ENCODE assay signal across 18 mouse cellular contexts in the genomic region with DNA sequence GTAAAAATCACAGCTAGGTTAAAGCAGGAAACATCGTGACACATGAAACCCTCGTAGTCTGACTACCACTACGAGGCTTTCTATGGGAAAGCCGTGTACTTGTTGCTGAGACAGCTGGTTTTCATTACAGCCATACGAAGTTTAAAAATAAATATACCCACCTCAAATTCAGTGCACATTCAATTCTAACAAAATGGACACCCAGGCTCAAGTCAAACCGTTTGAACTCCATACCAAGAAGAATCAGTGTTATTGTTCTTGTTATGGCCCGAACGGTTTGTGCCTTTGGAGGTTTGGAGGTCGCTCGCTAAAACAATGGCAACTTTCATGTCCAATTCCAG.
A peak's percentile ranks its signal among the peaks of the same experiment; 100 is the strongest.
DNase-seq lines count a peak whose midpoint lies in the region; ATAC-seq and TF ChIP-seq lines count a peak whose summit lies in the region.
"Had no signal": no experiment of that assay in that cellular context is flagged by ENCODE, and none has a peak within 500 bp of the region (broad histone marks: within the 10 kb centered on the region; RNA-seq: fewer than 3 reads in every experiment).

No protein-coding gene starts in this region.

- no peak for TF ChIP-seq CTCF in lung, embryonic 14.5 days (IDR thresholded peaks at IDR 0.05; ENCODE audit: low read depth)

- H3K36me3 ChIP-seq in lung, embryonic 14.5 days (ENCODE audit: insufficient read depth): no peaks in the 10 kb centered on the region
- no peaks in the 10 kb centered on the region for H3K36me3 ChIP-seq in embryonic facial prominence, embryonic 13.5 days
- no peaks in the 10 kb centered on the region for H3K36me3 ChIP-seq in limb, embryonic 14.5 days (ENCODE audit: control insufficient read depth, insufficient read depth, low read length)
- H3K36me3 ChIP-seq: G1E; neural tube, embryonic 12.5 days had no signal

- no peaks in the 10 kb centered on the region for H3K9me3 ChIP-seq in lung, embryonic 14.5 days (ENCODE audit: low read depth, low read length)
- no peaks in the 10 kb centered on the region for H3K9me3 ChIP-seq in embryonic facial prominence, embryonic 13.5 days
- H3K9me3 ChIP-seq in limb, embryonic 14.5 days (ENCODE audit: control insufficient read depth, low read length): no peaks in the 10 kb centered on the region
- H3K9me3 ChIP-seq: G1E; neural tube, embryonic 12.5 days had no signal

- no peak for ATAC-seq in lung, embryonic 14.5 days (ENCODE audit: insufficient read depth)
- ATAC-seq in embryonic facial prominence, embryonic 13.5 days (ENCODE audit: insufficient number of reproducible peaks, insufficient read depth, low FRiP score, low TSS enrichment, low read depth): peak; percentile 79
- ATAC-seq in limb, embryonic 14.5 days (ENCODE audit: low FRiP score, low read depth): peak; percentile 76
- ATAC-seq: forebrain, postnatal 0 days; intestine, embryonic 16.5 days; midbrain, embryonic 16.5 days had no signal

- no peak for TF ChIP-seq POLR2A in limb, embryonic 14.5 days (IDR thresholded peaks at IDR 0.05; ENCODE audit: borderline replicate concordance, extremely low read depth, insufficient read depth, insufficient read length)

- no peak overlapping the region for H3K4me3 ChIP-seq in lung, embryonic 14.5 days (ENCODE audit: low read depth, low read length)
- no peak overlapping the region for H3K4me3 ChIP-seq in embryonic facial prominence, embryonic 13.5 days
- H3K4me3 ChIP-seq in limb, embryonic 14.5 days (replicated peaks; ENCODE audit: low read length): no peak overlapping the region
- H3K4me3 ChIP-seq: erythroblast, embryonic 14.5 days; neural tube, embryonic 12.5 days had no signal

- WGBS in lung, embryonic 14.5 days: 36% methylated on average over 10 of the region's 10 CpGs
- WGBS in embryonic facial prominence, embryonic 13.5 days: 15% methylated on average over 10 of the region's 10 CpGs
- WGBS in limb, embryonic 14.5 days: 30% methylated on average over 10 of the region's 10 CpGs

- no peak overlapping the region for H3K9ac ChIP-seq in lung, embryonic 14.5 days
- H3K9ac ChIP-seq in embryonic facial prominence, embryonic 13.5 days: no peak overlapping the region
- H3K9ac ChIP-seq in limb, embryonic 14.5 days (ENCODE audit: low read depth, low read length, severe bottlenecking): no peak overlapping the region
- H3K9ac ChIP-seq: forebrain, postnatal 0 days; neural tube, embryonic 12.5 days had no signal

- peak overlapping the region; percentile 18; the same call in 1 of the 2 replicates for H3K27ac ChIP-seq in lung, embryonic 14.5 days (ENCODE audit: low read depth)
- H3K27ac ChIP-seq in embryonic facial prominence, embryonic 13.5 days: peak overlapping the region; percentile 91
- peak overlapping the region; percentile 85 for H3K27ac ChIP-seq in limb, embryonic 14.5 days (replicated peaks; ENCODE audit: low read depth, low read length)
- H3K27ac ChIP-seq: neural tube, embryonic 12.5 days had no signal

- H3K4me2 ChIP-seq in lung, embryonic 14.5 days: no peak overlapping the region
- H3K4me2 ChIP-seq in embryonic facial prominence, embryonic 13.5 days: peak overlapping the region; percentile 10; the same call in 1 of the 2 replicates
- no peak overlapping the region for H3K4me2 ChIP-seq in limb, embryonic 14.5 days (replicated peaks; ENCODE audit: low read depth, low read length, severe bottlenecking)
- H3K4me2 ChIP-seq: neural tube, embryonic 12.5 days had no signal

- intact Hi-C loops in left cerebral cortex, postnatal 25 days (cut with DNase I): no loop called here

- H3K4me1 ChIP-seq in lung, embryonic 14.5 days (ENCODE audit: insufficient read depth): peaks cover 13% of the 10 kb centered on the region; the same call in 1 of the 2 replicates
- peaks cover 17% of the 10 kb centered on the region for H3K4me1 ChIP-seq in embryonic facial prominence, embryonic 13.5 days
- H3K4me1 ChIP-seq in limb, embryonic 14.5 days (ENCODE audit: control insufficient read depth, insufficient read depth, low read length): peaks cover 15% of the 10 kb centered on the region
- H3K4me1 ChIP-seq: neural tube, embryonic 12.5 days had no signal

- no peaks in the 10 kb centered on the region for H3K27me3 ChIP-seq in lung, embryonic 14.5 days (ENCODE audit: insufficient read depth, low read length)
- H3K27me3 ChIP-seq in embryonic facial prominence, embryonic 13.5 days: no peaks in the 10 kb centered on the region
- H3K27me3 ChIP-seq in limb, embryonic 14.5 days (ENCODE audit: control insufficient read depth, insufficient read depth, low read length): no peaks in the 10 kb centered on the region
- H3K27me3 ChIP-seq: neural tube, embryonic 12.5 days had no signal

- peak; percentile 34 for DNase-seq in lung, embryonic 14.5 days
- DNase-seq in lung, postnatal 10 days: no peak
- DNase-seq in embryo, embryonic 11 days: peak; percentile 73
- DNase-seq in limb, embryonic 14.5 days (ENCODE audit: low spot score): peak; percentile 71
- no peak for DNase-seq in gastrocnemius, adult 8-10 months (ENCODE audit: low spot score in 2 of 2)
- no peak for DNase-seq in left cerebral cortex, postnatal 25 days (ENCODE audit: low spot score in 2 of 2)
- DNase-seq: adrenal gland, postnatal 14 days; cerebellum, adult 9-10 months; forebrain, postnatal 0 days; gastrocnemius, postnatal 10 days; heart, postnatal 14 days; thymus, postnatal 14 days had no signal

Comparison
In these comparisons a context has a peak if more than half of its experiments do, and no peak if none do; other contexts are left out.
1. DNase-seq: peak in lung, embryonic 14.5 days (single experiment), embryo, embryonic 11 days (single experiment) and limb, embryonic 14.5 days (single experiment); none in lung, postnatal 10 days (single experiment), gastrocnemius, adult 8-10 months (0 of 2) and left cerebral cortex, postnatal 25 days (0 of 2).
2. H3K27ac ChIP-seq: peak in every context shown above with its lines; median percentile 91 in embryonic facial prominence, embryonic 13.5 days; 85 in limb, embryonic 14.5 days; 18 in lung, embryonic 14.5 days.